Mouse (Mus musculus): Measurements from ENCODE around the gene Cenps. TPM values are rescaled to one million over a fixed set of nuclear protein-coding genes. Genes with fewer than 3 reads are reported as not detected.

Cenps gene
- total RNA-seq, 2 experiments from 2014 or later: 13.1 to 14.9 TPM

DNA sequence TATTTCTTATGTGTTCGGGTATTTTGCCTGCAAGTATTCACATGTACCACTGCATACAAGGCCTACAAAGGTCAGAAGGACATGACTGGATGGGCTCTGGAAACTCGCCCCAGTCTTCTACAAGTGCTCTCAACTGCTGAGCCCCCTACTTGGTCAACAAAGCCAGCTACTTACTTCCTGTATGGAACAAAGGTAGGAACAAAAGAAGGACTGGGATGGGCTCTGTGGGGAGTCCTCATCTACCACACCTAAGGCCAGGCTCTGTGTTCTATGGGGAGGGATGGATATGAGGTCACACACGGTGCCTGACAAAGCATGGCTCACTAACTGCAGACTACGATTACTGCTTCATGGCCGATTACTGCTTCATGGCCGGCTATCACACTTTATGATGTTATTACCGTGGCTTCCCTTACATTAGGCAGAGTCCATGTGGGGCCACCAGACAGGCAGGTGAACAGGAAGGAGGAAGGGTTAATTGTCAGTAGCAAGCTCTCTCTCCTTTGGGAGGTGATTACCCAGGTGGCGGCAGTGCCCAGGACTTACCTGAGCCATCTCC, 20.1 kb upstream of the Cenps start:
- DNase-seq: no peak

DNA sequence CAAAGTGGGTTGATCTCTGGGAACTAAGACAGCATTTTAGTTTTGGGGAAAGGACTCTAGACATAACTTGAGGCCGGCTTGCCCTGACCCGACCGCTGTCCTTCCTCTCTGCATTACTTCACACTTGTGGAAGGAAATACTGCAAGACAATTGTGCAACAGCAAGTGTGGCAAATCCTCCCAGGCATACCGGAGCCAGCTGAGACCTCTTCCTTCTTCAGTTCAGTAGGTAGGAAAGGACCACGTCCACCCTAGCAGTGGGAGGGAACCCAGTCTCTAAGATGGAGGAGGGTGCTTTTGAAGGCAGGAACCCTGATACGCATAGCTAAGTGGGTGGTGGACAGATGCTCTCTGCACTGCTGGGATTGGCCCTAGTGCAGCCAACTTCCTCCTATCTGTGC, 18.3 kb upstream of the Cenps start:
- DNase-seq: no peak

DNA sequence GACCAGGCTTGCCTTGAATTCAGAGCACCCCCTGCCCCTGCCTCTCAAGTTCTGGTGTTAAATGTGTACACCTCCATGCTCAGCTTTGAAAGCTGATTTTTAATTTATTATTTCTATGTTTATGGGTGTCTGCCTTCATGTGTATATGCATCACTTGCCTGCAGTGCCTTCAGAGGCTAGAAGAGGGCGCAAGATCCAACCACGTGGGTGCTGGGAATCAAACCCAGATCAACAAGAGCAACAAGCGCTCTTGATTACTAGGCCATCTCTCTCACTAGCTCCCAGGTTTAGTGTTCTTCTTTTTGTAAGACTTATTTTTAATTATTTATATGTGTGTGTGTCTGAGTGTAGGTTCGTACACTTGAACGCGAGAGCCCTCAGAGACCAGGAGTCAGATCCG, 17.4 kb upstream of the Cenps start:
- DNase-seq: no peak

DNA sequence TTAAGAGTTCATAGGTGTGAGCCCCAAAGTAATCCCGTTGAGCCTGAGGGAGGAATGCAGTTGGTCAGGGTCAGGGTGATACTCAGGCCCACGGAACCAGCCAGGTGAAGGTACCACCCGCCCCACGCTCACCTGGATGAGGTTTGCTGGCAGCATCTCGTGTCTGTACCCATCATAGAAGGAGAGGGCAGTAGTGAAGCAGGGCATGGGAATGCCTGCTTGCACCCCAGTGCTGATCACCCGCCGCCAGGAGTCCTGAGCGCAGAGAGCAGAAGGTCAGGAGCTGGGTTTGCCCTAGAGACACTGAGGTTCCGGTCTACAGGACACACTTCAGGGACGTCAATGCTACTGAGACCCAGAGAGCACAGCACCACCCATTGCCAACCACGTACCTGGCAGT, 13.3 kb upstream of the Cenps start:
- DNase-seq: no peak

DNA sequence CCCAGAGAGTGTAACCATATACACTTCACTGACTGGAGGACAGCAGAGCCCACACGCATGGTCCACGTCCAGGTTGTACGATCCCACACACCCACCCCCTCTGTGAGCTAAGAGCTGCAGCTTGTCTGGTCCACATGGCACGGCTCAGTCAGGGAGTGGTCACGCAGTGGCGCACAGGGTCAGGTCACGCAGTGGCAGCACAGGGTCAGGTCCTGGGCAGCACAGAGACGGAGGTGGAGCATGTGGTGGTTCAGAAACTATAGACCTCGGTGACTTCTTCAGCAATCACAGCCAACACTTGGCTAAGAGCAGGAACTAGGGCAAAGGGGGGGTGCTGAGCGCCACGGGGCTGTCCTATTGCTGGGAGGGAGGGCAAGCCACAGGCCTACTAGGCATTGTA, 12.8 kb upstream of the Cenps start:
- DNase-seq: no peak

DNA sequence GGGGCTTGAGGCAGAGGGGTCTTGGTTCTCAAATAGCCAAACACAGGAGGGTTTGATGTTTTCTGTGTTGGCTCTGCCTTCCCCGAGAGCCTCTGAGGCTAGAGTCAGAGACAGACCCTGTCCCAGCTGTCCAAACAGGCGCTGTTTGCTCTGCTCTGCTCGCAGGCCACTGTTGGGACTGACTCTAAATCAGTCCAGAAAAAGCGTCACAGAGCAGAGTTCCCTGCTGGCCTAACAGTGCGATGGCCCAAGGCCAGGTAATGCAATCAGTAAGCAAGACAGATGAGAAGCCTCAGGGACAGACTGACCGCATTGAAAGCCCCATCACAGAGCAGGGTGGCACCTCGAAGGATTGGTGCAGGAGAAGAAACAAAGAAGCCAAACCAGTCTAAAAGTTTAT, 12.2 kb upstream of the Cenps start:
- DNase-seq: peak; percentile 38

DNA sequence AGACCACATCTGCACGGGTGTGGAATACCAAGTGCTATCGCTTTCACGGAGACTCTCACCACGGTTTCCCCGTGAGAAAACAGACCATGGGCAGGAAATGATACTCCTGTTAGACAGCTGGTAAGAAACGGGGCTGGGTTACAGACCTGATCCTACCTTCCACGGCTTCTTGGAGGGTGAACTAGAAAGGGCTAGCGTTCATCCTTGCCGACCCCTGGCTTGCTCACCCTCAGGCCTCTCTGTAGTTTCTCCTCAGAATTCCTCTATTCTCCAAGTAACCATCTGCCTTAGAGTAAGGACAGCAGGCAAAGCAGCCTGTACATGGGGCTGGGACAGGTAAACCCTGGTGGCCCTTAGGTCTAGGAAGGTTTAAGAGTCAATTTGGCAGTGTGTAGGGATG, 11.8 kb upstream of the Cenps start:
- DNase-seq: no peak

DNA sequence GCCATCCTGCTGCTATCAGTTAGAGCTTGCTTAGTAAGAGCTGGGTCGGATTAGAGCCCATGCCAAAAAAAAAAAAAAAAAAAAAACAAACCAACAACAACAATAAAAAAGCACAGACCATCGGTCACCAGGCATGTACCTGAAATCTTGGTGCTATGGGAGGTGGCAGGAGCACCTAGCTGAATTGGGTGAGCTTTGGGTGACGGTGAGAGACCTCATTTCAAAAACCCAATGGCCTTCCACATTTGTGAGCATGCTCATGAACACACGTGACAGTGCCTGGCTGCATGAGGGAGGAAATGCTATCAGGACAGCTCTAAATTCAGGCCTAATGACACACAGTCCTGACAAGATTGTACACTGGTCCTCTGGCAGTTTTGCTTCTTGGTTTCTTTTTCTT, 10.7 kb upstream of the Cenps start:
- DNase-seq: no peak

DNA sequence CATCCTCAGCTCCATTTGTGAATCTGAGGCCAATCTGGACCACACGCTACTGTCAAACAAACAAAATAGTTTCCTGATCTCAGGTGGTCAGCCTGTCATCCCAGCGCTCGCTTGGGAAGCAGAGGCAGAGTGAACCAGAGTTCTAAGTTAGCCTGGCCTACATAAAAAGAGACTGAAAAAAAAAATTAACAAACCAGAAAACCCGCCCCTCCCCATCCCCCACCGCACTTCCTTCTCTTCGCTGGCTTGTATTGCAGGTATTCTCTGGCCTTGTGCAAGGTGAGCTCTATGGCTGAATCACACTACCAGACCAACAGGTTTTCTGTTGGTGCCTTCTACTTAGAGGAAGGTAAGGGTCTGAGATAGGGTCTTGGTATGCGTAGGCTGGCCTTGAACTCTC, 10.1 kb upstream of the Cenps start:
- no peak for DNase-seq

DNA sequence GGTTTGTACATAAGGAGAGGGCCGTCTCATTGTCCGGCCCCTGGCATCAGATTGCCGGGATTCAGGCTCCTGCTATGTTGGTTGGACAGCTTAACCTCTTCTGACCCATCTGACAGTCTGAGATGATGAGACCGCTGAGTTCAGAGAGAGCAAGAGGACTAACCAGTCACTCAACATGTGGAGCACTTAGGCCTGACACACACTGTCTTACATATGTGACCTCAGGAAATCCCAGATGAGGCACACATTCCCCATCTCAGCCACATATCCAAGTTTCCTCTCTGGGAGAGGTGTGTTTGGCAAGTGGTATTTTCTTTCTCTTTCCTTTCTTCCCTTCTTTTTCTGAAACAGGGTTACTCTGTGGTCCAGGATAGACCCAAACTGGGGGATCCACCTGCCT, 7.7 kb upstream of the Cenps start:
- DNase-seq: no peak

DNA sequence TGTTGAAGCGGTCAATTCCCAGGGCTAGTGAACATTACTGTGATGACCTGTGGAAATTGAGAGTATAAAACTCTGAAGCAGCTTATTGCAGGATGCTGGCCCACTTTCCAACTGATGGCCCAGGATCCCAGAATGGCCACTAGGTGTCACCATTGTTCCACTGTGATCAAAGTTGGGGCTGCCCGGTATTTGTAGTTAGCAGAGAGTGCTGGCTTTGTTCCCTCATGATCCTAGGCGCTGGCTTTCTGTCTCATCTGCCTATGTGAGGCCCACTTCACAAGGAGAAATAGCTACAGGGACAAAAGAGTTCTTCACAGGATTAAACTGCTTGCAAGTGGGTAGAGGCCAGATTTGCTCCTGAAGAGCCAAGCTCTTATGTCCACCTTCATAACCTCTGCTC, 7.0 kb upstream of the Cenps start:
- DNase-seq: peak; percentile 87

DNA sequence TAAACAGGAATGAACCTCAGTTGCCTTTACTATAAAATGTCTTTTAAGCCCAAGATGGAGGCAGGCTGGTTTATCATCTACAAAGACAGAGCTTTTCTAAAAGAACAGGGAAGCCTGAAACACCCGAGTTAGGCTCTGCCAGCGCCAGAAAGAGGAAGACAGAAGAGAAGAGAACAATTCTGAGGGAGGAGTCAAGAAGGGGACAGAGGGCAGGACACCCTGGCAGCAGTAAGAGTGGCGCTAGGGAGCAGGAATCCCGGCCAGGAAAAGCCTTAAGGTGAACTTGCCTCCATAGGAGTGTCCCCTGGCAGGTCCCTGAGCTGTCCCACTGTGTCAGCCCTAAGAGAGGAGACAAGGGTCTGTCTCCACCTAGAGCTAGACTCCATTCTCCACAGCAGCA, 6.2 kb upstream of the Cenps start:
- DNase-seq: no peak

DNA sequence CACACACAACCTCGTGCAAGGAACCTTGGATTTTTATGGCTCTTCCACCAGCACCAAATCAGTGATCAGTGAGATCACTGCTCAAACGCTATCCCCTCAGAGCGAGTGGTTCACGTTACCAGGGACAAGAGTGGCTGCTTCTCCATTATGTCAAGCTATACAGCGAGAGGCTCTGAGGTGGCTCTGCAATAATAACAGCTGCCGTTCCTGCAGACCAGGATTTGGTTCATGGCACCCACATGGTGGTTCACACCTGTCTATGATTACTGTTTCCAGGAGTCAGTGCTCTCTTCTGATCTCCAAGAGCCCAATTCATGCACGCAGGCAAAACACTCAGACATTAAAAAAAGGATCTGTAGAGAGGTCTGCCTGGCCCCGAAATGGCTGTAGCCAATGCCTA, 1.1 kb upstream of the Cenps start:
- no peak for DNase-seq

DNA sequence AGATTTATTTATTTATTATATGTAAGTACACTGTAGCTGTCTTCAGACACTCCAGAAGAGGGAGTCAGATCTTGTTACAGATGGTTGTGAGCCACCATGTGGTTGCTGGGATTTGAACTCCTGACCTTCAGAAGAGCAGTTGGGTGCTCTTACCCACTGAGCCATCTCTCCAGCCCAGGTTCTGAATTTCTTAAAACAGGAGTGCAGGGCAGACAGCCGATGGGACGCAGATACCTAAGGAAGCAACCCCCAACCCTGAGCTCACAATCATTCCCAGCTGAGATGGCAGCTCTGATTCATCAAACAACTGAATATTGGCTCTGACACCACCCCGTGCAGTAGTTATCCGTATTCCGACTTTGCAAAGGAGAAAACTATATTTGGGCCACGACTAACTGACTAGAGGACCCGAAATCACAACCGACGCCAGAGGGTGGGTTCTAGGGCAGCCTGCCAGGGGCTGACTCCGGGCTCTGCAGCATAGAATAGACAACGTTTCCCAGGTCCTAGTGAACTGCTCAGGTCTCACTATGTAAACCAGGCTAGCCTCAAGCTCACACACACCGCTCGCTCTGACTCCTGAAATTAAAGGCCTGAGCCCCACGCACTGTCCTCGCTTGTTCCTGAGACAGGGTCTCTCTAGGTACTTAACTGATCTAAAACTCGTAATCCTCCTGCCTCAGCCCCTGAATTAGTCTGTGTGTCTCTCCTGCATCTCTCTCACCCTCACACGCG, 1.1 kb downstream of the Cenps start:
- peak; percentile 35 for DNase-seq

DNA sequence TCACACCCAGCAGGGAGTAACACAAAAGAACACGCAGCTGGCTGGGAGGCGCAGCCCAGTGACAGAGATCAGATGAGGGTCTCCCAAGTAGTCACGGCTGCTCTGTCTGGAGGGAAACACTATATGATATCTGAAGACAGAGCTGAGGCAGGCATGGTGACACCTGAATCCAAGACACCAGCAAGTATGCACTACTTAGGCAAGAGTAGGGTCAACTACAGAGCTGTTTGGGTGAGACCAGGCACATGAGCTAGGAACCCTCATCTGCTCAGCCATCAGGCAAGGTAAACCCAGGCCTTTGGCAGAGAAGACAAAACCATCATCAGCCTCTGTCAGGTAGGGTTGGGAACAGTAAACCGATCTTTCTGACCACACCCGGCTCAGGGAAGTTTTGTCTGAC, 4.0 kb downstream of the Cenps start:
- DNase-seq: no peak

DNA sequence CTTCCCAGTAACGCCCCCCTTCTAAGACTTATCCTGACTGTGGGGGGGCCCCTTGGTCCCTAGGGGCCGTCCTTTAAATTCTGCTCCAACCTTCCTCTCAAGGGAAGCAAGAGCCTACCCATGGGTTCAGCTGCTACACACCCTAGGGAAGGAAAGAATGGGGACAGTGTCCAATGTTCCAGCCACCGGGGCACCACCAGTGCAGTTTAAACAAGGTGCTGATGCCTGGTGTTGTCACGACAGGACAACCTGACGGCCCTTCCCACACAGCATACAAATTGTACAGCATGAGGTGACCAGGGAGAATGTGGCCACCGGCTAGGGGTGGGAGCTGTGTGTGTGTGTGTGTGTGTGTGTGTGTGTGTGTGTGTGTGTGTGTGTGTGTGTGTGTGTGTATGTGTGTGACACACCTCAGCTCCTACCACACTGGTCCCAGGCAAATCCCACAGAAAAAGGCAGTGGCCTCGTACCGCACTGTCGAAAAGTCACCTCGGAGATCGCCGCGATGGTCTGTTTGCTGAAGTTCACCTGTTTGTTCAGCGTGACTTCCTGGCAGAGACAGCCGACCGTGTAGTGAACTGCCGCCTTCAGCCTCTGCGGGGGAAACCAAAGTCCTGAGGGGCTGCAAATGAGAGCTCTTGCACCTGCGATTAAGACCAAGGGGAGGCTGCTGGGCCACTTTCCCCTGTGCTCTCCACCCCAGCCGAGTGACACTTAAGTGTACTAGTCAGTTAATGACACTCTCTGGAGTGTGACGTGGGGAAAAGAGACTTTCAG, 5.5 kb downstream of the Cenps start:
- no peak for DNase-seq

DNA sequence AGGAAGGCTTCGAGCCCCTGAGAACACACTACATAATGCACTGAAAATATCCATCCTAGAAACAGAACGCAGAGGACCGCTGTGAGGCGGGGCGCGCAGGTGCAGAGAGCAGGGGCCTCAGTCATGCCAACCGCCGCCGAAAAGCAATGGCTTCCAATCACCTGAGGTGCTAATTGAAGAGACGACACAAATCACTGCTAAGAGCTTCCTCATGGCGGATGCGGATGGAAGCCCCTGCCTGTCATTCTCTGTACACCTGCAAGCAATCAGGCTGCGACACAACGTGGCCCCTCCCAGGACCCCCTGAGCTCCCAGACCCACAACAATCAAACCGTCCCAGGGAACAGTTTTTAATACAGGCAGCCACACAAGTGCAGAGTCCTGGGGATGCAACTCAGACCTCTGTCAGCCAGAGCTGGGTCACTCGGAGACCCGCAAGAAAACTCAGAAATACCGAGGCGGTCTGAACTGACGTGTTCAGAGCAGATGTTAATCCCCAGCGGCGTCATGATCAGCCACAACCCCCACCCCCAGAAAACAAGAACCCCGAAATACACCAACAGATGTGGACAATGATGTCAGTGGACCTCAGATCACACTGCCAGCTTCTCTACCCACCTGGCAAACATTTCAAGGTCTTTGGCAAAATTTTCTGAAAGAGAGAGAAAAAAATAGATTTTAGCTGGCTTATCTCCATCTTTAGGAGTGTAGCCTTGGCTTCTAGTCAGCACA, 6.2 kb downstream of the Cenps start:
- no peak for DNase-seq

DNA sequence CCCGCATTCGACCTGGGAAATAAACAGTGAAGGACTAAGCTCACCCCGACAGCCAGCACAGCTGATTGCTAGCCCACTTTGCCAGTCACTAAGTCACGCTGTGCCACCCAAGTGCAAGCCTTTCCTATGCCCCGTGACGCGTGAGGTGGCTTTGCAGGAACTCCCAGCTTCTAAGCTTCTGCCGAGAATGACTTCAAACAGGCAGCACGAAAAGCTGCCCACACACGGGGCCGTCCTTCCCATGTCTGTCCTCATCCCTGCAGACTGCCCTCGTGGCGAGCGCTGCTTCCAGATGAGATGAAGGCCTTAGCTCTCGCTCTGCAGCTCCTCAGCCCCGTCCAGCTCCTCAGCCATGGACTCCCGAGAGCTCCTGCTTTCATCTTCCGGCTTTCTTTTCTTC, 9.0 kb downstream of the Cenps start:
- DNase-seq: no peak

DNA sequence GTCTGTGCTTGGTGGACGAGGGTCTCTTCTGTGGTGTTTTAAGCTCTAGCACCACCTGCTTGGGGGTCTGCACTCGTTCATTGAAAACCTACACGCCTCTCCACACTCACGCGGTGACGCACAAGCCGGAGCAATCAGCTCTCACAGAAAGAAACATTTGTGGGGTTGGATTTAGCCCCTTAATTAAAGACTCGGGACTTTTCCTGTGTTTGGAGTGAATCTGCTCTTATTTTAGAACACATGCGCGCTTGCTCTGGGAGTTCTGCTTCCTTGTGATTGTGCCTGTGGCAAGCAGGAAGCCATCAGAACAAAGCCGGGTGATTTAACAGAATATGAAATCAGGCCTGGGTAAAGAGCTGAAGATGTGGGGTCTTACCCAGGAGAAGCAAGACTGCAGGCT, 10.8 kb downstream of the Cenps start, which contains the start of gene Cort:
Gene Cort, minus strand, starts transcription at position 101 of the 400 bp plus-strand sequence.
- no peak for DNase-seq

DNA sequence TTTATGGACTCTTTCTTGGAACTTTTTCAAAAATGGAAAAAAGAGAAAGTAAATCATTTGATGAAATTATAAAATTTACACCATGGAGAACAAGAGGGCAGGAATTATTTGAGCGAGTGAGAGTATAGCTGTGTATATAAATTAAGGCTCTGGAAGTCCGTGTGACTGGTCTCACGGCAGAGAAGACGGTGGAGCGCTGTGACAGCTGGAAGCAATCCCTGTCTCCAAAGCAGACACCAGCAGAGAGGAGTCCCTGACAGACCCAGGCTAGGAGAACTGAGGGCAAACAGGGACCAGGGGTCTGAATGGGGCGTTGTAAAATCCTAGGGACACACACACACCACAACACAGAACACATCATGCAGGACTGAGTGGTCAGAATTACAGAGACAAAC, 11.3 kb downstream of the Cenps start:
- no peak for DNase-seq

DNA sequence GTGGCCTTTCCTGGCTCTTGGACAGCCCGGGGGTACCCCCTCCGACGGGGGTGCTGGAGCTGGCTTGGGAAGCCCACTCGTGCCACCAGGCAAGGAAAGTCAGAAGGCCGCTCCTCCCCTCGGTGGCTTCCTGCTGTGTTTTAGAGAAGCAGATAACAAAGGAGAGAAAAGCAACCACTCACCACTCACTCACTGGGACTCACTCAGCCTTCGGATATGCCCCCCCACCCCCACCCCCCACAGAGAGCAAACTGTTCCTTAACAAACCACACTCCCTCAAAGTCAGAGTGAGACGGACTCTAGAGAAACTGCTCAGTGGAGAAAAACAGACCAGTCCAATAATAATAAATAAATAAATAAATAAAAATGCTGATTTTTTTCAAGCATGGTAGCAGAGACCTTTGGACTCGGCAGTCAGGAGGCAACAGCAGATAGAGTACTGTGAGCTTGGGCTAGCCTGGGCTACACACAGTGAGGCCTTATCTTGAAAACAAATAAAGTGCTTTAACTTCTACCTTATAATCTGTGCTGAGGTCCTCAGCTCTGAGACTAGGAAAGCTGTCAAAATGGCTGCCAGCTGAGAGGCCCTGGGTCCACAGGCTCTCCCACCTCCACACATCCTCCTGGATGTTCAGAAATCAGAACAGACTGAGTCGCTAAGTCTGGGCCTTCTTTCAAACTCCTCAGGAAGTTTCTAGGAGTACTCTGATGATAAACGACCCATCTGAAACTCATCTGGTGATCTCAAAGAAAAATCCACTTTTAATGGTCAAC, 11.9 kb downstream of the Cenps start:
- DNase-seq: no peak

DNA sequence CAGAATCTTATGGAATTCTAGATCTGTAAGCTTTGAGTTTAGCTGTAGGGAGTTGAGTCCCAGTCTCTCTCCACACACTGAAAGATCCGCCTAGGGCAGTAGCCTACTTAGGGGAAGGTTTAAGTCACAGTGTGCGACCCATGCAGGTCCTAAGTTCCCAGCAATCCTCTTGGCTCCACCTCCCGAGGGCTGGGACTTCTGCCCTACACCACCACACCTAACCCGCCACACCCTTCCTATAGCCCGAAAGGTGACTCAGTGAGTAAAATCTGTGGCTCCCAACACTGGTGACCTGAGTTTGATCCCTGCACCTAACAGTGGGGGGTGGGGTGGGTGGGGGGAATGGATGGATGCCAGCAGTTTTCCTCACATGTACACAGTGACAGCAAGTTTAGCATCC, 14.0 kb downstream of the Cenps start:
- DNase-seq: no peak
